Mouse (Mus musculus) urinary bladder, postnatal 4 days (tissue): Measurements from ENCODE around the gene Olfr689.
"Not testable (repeated sequence)": the region's sequence is repeated elsewhere in the genome, so short reads cannot be mapped to it uniquely, and the experiment has no call there.

Source experiments
- DNase-seq, 2 experiments: peaks; one replicate each; pipeline ENCODE4 v3.0.0; 2021 to 2022; ENCODE audit warnings: low spot score in 2 of 2

Olfr689 gene

DNA sequence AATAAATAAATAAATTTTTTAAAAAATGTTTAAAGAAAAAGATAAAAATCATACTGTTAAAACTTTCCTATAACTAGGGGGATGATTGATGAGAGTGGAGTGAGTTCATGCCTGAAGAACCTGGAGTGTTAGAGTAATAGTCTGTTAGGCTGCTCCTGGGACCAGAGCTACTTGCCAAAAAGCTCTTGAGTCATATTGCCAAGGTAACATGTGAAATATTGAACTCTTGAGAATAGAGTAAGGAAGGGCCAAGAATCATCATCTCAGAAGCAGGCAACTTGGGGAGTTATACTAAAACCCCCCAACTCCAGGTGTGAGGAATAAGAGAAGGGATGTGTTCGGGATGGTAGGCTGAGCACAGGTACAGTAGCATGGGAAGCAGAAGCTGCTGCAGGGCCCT lies at the start of gene Olfr689:
TSS of gene Olfr689 (plus strand) at position 301 of the 400 bp plus-strand sequence.
- no peak for DNase-seq

DNA sequence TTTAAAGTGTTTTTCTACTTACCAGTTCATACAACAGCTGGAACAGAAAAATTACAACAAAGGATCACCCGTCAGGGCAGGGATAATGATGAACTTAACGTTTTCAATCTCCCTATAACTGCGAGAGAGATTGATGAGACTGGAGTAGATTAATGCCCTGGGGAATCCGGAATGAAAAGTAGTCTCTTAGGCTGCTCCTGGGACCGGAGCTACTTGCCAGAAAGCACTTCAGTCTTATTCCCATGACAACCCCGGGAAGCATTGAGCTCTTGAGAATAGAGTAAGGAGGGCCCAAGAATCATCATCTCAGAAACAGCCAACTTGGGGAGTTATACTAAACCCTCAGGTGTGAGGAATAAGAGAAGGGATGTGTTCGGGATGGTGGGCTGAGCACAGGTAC lies 38.5 kb upstream of the Olfr689 start:
- no peak for DNase-seq

DNA sequence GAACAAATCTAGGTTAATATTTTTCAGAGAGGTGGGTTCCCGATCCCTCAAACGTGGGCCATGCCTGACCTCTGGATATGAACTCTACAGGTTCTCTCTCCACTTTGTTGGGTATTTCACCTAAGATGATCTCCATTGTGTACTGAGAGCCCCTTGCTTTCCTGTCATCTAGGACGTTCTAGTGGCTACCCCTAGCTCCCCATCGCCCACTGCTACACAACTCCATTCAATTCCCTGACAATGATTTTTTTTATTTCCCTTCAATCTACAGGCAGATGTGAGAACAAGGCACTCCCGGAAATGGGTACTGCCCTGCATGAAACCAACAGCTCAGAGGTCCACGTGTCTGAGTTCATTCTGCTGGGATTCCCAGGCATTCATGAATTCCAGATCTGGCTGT lies 23.2 kb upstream of the Olfr689 start, which contains the start of gene Olfr688:
TSS of gene Olfr688 (plus strand) at position 301 of the 400 bp plus-strand sequence.
- DNase-seq, result no peak

- no peak for DNase-seq
These were observed 20.9 kb upstream of the Olfr689 start for GRCm38 (mm10) chr7:105290051-105290450.

DNA sequence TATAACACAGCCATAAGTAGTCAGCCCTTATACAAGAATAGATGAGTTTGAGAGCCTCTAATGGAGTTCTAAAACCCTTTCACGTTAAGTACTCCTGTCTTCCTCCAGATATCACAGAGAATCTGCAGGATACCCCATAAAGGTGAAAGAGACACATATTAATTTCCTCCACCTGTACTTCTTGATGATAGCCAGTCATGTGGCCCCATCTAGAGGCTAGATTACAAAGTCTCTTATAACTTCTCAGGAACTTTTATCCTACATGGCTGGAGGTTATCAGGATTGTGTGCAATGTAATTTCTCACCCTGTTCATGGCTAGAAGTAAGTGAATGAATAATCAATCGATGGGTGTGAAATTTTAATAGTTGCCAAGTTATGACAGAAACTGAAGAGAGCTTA lies 14.3 kb downstream of the Olfr689 start:
- no peak for DNase-seq

- no peak for DNase-seq
These were observed 23.0 kb downstream of the Olfr689 start, which contains the start of gene Olfr690 for GRCm38 (mm10) chr7:105334004-105334403. TSS of gene Olfr690 (minus strand) at chr7:105334104.

GRCm38 (mm10) chr7:105342170-105342569 lies 31.2 kb downstream of the Olfr689 start, which contains the start of gene Olfr691:
TSS of gene Olfr691 (minus strand) at chr7:105342270.
- no peak for DNase-seq

- no peak for DNase-seq
These were observed 31.8 kb downstream of the Olfr689 start for GRCm38 (mm10) chr7:105342752-105343151.

DNA sequence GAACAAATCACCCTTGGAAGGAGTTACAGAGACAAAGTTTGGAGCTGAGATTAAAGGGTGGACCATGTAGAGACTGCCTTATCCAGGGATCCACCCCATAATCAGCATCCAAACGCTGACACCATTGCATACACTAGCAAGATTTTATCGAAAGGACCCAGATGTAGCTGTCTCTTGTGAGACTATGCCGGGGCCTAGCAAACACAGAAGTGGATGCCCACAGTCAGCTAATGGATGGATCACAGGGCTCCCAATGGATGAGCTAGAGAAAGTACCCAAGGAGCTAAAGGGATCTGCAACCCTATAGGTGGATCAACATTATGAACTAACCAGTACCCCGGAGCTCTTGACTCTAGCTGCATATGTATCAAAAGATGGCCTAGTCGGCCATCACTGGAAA lies 45.1 kb downstream of the Olfr689 start:
- not testable (repeated sequence) for DNase-seq

DNA sequence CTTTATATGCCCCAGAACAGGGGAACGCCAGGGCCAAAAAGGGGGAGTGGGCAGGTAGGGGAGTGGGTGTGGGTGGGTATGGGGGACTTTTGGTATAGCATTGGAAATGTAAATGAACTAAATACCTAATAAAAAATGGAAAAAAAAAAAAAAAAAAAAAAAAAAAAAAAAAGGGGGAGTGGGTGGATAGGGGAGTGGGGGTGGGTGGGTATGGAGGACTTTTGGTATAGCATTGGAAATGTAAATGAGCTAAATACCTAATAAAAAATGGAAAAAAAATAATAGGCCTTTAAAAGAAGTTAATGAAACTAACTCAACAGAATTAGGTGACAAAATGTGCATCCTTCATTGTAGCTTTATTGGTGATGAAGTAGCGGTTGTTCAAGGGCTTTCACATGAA lies 45.5 kb downstream of the Olfr689 start:
- DNase-seq, result not testable (repeated sequence)

DNA sequence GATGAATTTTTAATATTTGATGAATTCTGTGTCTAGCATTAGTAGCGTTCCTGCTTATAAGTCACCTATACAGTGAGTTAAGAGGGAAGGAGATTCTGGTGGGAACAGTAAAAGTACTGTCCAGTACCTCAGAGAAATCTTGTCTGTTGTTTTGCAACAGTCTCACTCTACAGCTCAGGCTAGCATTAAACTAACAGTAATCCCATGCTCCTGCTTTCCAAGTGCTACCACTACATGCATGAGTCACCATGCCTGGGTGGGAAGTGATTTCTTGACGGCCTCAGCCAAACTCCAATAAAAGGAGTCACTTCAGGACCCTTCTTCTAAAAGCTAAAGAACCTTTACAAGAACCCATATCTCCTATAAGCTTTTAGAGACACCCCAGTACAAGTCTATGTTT lies 50.7 kb downstream of the Olfr689 start:
- no peak for DNase-seq

DNA sequence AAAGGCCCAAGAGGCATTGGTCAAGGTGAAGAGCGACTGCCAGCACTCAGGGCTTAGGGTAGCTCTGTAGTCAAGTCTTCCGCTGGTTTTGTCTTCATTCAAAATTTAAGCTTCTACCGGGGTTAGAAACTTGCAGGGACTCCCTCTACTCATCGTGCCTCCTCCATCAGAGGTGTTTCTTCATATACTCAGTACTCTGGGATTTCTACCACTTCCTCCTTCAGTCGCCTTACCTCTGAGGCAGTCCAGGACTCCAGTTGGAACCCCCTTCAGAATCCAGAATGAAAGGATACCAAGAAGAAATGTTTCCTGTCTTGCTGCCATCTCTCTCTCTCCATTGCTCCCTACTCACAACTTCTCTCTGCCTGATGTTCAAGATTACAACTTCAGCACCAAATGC lies 56.3 kb downstream of the Olfr689 start:
- no peak for DNase-seq

GRCm38 (mm10) chr7:105367930-105368329 lies 57.0 kb downstream of the Olfr689 start, which contains the start of gene Olfr692:
TSS of gene Olfr692 (plus strand) at chr7:105368230.
- no peak for DNase-seq

- DNase-seq, result no peak
These were observed 57.6 kb downstream of the Olfr689 start for GRCm38 (mm10) chr7:105368521-105368920.
